Mouse (Mus musculus) liver, embryonic 14.5 days (tissue): ENCODE measurements around the gene Twist1.

Experiments used
- CTCF ChIP-seq: IDR thresholded peaks from 2 replicates; pipeline ENCODE4 v1.5.1; 2016; ENCODE audit warnings: antibody characterized with exemption, low read depth, control low read depth
- EP300 ChIP-seq: IDR thresholded peaks from 2 replicates; pipeline ENCODE4 v1.6.1; 2016; ENCODE audit warnings: antibody characterized with exemption, low read depth

DNA sequence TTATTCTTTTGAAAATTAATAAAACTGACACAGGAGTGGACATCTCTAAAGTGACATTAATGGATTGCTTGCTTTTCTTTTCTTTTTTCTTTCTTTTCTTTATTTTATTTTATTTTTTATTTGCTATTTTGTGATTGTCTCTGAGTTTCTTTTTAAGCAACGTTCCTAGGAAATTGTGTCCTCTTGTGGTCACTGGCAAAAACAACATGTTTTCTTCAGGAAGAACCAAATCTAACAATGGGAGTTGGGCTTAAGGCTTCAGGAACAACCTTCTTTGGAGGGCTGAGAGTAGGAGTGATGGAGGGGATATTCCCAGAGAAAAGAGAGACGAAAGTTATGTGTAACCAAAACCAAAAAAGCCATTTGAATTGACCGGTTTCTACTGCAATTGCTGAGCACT lies 4.6 kb upstream of the Twist1 start:
- TF ChIP-seq EP300 (no peak), CTCF (no peak)
